1 mouse cellular context compared by ENCODE assay signal in the genomic region with DNA sequence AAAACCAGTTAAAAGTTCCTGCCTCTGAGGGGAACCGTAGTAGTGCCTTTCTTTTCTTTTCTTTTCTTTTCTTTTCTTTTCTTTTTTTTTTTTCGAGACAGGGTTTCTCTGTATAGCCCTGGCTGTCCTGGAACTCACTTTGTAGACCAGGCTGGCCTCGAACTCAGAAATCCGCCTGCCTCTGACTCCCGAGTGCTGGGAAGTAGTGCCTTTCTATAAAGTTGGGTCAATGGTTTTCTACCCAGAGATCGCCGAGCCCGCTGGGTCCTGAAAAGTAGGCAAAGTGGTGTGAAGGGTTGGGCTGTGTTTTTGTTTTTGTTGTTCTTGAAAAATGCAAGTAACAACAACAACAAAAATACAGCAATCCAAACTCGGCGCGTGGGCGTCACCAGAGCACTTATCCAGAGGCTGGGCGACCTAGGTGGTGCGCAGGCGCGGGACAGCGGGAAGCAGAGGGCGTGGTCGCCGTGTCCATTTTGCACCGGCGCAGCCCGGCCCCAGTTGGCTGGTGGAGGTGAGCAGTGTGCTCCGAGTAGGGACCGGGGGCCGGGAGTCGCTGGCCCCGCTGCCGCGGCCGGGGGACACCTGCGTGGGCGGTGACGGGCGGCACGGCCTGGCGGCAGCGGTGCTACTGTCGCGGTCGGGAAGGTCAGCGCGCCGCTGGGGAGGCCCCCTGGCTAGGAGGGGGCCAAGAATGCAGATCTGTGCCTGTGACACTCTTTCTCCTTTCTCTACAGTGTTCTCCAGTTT.
TF ChIP-seq lines count a peak whose summit lies in the region.

No protein-coding gene starts in this region.

TF ChIP-seq in MEL, 35 proteins besides CTCF, POLR2A, EP300 and RAD21 (continued from another document):
- TF ChIP-seq POLR2AphosphoS5 (IDR thresholded peaks at IDR 0.05; ENCODE audit: borderline replicate concordance, low read depth, low read length), result no peak
- peak; percentile 61; the same call in 1 of the 2 replicates for TF ChIP-seq MAZ (IDR thresholded peaks at IDR 0.05; ENCODE audit: low read depth, low read length)
- peak; percentile 95 for TF ChIP-seq NRF1 (IDR thresholded peaks at IDR 0.05; ENCODE audit: insufficient read depth, low read depth, low read length, poor library complexity, severe bottlenecking)
- 0 out of 2 replicates have a peak, but pooled peaks have one; percentile 23 for TF ChIP-seq USF1 (IDR thresholded peaks at IDR 0.05; ENCODE audit: low read depth, low read length)
- TF ChIP-seq RCOR1 (IDR thresholded peaks at IDR 0.05; ENCODE audit: low read depth, low read length), result no peak
- no peak for TF ChIP-seq USF2 (IDR thresholded peaks at IDR 0.05; ENCODE audit: borderline replicate concordance in 1 of 2, insufficient read depth in 1 of 2, low read depth in 1 of 2, low read length in 2 of 2)
- TF ChIP-seq HCFC1 (IDR thresholded peaks at IDR 0.05; ENCODE audit: low read depth, low read length), result no peak
- no peak for TF ChIP-seq MEF2A (IDR thresholded peaks at IDR 0.05; ENCODE audit: extremely low read depth, insufficient replicate concordance, low read depth, low read length, poor library complexity, severe bottlenecking)
- TF ChIP-seq ZC3H11A (IDR thresholded peaks at IDR 0.05; ENCODE audit: low read depth, low read length), result no peak
- peak; percentile 25; the same call in 1 of the 2 replicates for TF ChIP-seq POLR2AphosphoS2 (IDR thresholded peaks at IDR 0.05; ENCODE audit: low read length)
- peak; percentile 72; the same call in 1 of the 2 replicates for TF ChIP-seq ZMIZ1 (IDR thresholded peaks at IDR 0.05; ENCODE audit: low read depth, low read length)
